Mouse (Mus musculus) forebrain, embryonic 15.5 days (tissue): Measurements from ENCODE around the gene Carhsp1. TPM values are rescaled to one million over a fixed set of nuclear protein-coding genes. Genes with fewer than 3 reads are reported as not detected.
A peak's percentile ranks its signal among the peaks of the same experiment; 100 is the strongest.

Experiments used
- ATAC-seq: fragments of 200-750 bp; cut with Nextera tagmentation; replicated peaks from 2 replicates; pipeline ENCODE4 v1.8.0; 2017; ENCODE audit warnings: mild to moderate bottlenecking, moderate TSS enrichment, moderate library complexity
- H3K27ac ChIP-seq: fragments of 300-500 bp; sonication (generic); replicated peaks from 2 replicates; pipeline ENCODE4 v1.5.1; 2015; ENCODE audit warnings: mild to moderate bottlenecking, inconsistent platforms
- H3K27me3 ChIP-seq: fragments of 300-500 bp; sonication (generic); 2 replicates; pipeline ENCODE4 v1.6.1; 2015; ENCODE audit warnings: inconsistent platforms
- H3K36me3 ChIP-seq: fragments of 300-500 bp; sonication (generic); 2 replicates; pipeline ENCODE4 v1.6.1; 2015; ENCODE audit warnings: mild to moderate bottlenecking, inconsistent platforms
- H3K4me1 ChIP-seq: fragments of 300-500 bp; sonication (generic); 2 replicates; pipeline ENCODE4 v1.6.1; 2015; ENCODE audit warnings: inconsistent platforms
- H3K4me2 ChIP-seq: fragments of 300-500 bp; sonication (generic); replicated peaks from 2 replicates; pipeline ENCODE4 v1.6.1; 2015; ENCODE audit warnings: mild to moderate bottlenecking, inconsistent platforms
- H3K4me3 ChIP-seq: fragments of 300-500 bp; sonication (generic); 2 replicates; pipeline ENCODE4 v1.5.1; 2015; ENCODE audit warnings: mild to moderate bottlenecking, inconsistent platforms
- H3K9ac ChIP-seq: fragments of 300-500 bp; sonication (generic); replicated peaks from 2 replicates; pipeline ENCODE4 v1.6.1; 2015; ENCODE audit warnings: mild to moderate bottlenecking, inconsistent platforms
- H3K9me3 ChIP-seq: fragments of 300-500 bp; sonication (generic); 2 replicates; pipeline ENCODE4 v1.6.1; 2016; ENCODE audit warnings: inconsistent platforms
- WGBS: fragments of 180-500 bp; shearing (Covaris S2); methylation state at CpG from one replicate; pipeline ENCODE4 v1.1.7; 2015; ENCODE audit warnings: mixed read lengths; 5-methylcytosine and 5-hydroxymethylcytosine counted together
- polyA plus RNA-seq: library from polyadenylated mRNA; unstranded; fragments of >200 nt; fragmentation: Nextera tagmentation; extraction: Ambion mirVana; gene quantifications from 2 replicates; pipeline ENCODE4 v1.2.1, GENCODE M21; 2015

The Carhsp1 gene
- polyA plus RNA-seq, 1 experiment from 2014 or later, result 199 TPM

GRCm38 (mm10) chr16:8673343-8673742, 1.4 kb upstream of the Carhsp1 start:
- Histone ChIP-seq H3K27me3 (0 out of 2 replicates have a peak, but pooled peaks cover 8% of the 10 kb centered on the region), H3K9ac (no peak overlapping the region), H3K36me3 (no peaks in the 10 kb centered on the region), H3K4me3 (no peak overlapping the region), H3K4me1 (peaks cover 26% of the 10 kb centered on the region), H3K27ac (no peak overlapping the region), H3K4me2 (no peak overlapping the region), H3K9me3 (no peaks in the 10 kb centered on the region)
- ATAC-seq, result no peak
- WGBS, result 63% methylated on average over 6 of the region's 6 CpGs

GRCm38 (mm10) chr16:8672811-8673210, 856 bp upstream of the Carhsp1 start:
- Histone ChIP-seq H3K4me1 (peaks cover 32% of the 10 kb centered on the region), H3K4me2 (peak overlapping the region; percentile 69), H3K4me3 (peak overlapping the region; percentile 75; the same call in 1 of the 2 replicates), H3K27ac (no peak overlapping the region), H3K9ac (no peak overlapping the region), H3K9me3 (no peaks in the 10 kb centered on the region), H3K27me3 (0 out of 2 replicates have a peak, but pooled peaks cover 8% of the 10 kb centered on the region), H3K36me3 (no peaks in the 10 kb centered on the region)
- ATAC-seq, result no peak

- Histone ChIP-seq H3K4me1 (peaks cover 36% of the 10 kb centered on the region), H3K9me3 (no peaks in the 10 kb centered on the region), H3K4me2 (peak overlapping the region; percentile 69), H3K9ac (peak overlapping the region; percentile 53), H3K4me3 (peak overlapping the region; percentile 75), H3K36me3 (no peaks in the 10 kb centered on the region), H3K27me3 (0 out of 2 replicates have a peak, but pooled peaks cover 8% of the 10 kb centered on the region), H3K27ac (peak overlapping the region; percentile 72)
- ATAC-seq, result no peak
- under 1% methylated on average over 18 of the region's 18 CpGs for WGBS
These were observed 364 bp upstream of the Carhsp1 start for GRCm38 (mm10) chr16:8672350-8672687.

- WGBS, result 4% methylated on average over 12 of the region's 15 CpGs
- Histone ChIP-seq H3K4me1 (peaks cover 50% of the 10 kb centered on the region), H3K9me3 (no peaks in the 10 kb centered on the region), H3K27ac (peak overlapping the region; percentile 72), H3K4me3 (peak overlapping the region; percentile 75), H3K9ac (peak overlapping the region; percentile 53), H3K27me3 (0 out of 2 replicates have a peak, but pooled peaks cover 8% of the 10 kb centered on the region), H3K4me2 (peak overlapping the region; percentile 69), H3K36me3 (no peaks in the 10 kb centered on the region)
- peak; percentile 36 for ATAC-seq
These were observed 1.6 kb downstream of the Carhsp1 start for GRCm38 (mm10) chr16:8670041-8671035.

GRCm38 (mm10) chr16:8669432-8669831, 2.5 kb downstream of the Carhsp1 start:
- WGBS, result 46% methylated on average over 5 of the region's 5 CpGs
- Histone ChIP-seq H3K36me3 (no peaks in the 10 kb centered on the region), H3K27me3 (0 out of 2 replicates have a peak, but pooled peaks cover 8% of the 10 kb centered on the region), H3K9ac (peak overlapping the region; percentile 53), H3K9me3 (no peaks in the 10 kb centered on the region), H3K4me2 (peak overlapping the region; percentile 69), H3K4me1 (peaks cover 55% of the 10 kb centered on the region), H3K4me3 (peak overlapping the region; percentile 75), H3K27ac (peak overlapping the region; percentile 47; the same call in 1 of the 2 replicates)
- ATAC-seq, result no peak

GRCm38 (mm10) chr16:8668386-8668785, 3.6 kb downstream of the Carhsp1 start:
- Histone ChIP-seq H3K9ac (no peak overlapping the region), H3K4me1 (peaks cover 57% of the 10 kb centered on the region), H3K27me3 (0 out of 2 replicates have a peak, but pooled peaks cover 7% of the 10 kb centered on the region), H3K4me3 (no peak overlapping the region), H3K36me3 (no peaks in the 10 kb centered on the region), H3K9me3 (no peaks in the 10 kb centered on the region), H3K27ac (no peak overlapping the region), H3K4me2 (no peak overlapping the region)
- ATAC-seq, result no peak
- WGBS, result 72% methylated on average over 2 of the region's 2 CpGs

- no peak for ATAC-seq
- Histone ChIP-seq H3K4me1 (peaks cover 57% of the 10 kb centered on the region), H3K27ac (no peak overlapping the region), H3K9ac (no peak overlapping the region), H3K27me3 (0 out of 2 replicates have a peak, but pooled peaks cover 1% of the 10 kb centered on the region), H3K4me2 (no peak overlapping the region), H3K36me3 (peaks cover 4% of the 10 kb centered on the region; the same call in 1 of the 2 replicates), H3K9me3 (no peaks in the 10 kb centered on the region), H3K4me3 (no peak overlapping the region)
- 76% methylated on average over 4 of the region's 4 CpGs for WGBS
These were observed 4.1 kb downstream of the Carhsp1 start for GRCm38 (mm10) chr16:8667814-8668213.

- H3K4me1 ChIP-seq, result peaks cover 57% of the 10 kb centered on the region
These were observed 4.7 kb downstream of the Carhsp1 start for GRCm38 (mm10) chr16:8667261-8667660.

GRCm38 (mm10) chr16:8666452-8666851, 5.5 kb downstream of the Carhsp1 start:
- Histone ChIP-seq H3K27ac (no peak overlapping the region), H3K36me3 (peaks cover 16% of the 10 kb centered on the region; the same call in 1 of the 2 replicates), H3K4me1 (peaks cover 57% of the 10 kb centered on the region), H3K4me2 (no peak overlapping the region), H3K4me3 (no peak overlapping the region), H3K9ac (no peak overlapping the region), H3K27me3 (no peaks in the 10 kb centered on the region), H3K9me3 (no peaks in the 10 kb centered on the region)
- 69% methylated on average over 2 of the region's 2 CpGs for WGBS
- ATAC-seq, result no peak

More at GRCm38 (mm10) chr16:8667261-8667660, 4.7 kb downstream of the Carhsp1 start:
- H3K4me3 ChIP-seq, result no peak overlapping the region
- H3K9me3 ChIP-seq, result no peaks in the 10 kb centered on the region
- H3K27me3 ChIP-seq, result no peaks in the 10 kb centered on the region
- 90% methylated on average over 7 of the region's 7 CpGs for WGBS
- no peak overlapping the region for H3K4me2 ChIP-seq
- no peak overlapping the region for H3K27ac ChIP-seq
- no peak overlapping the region for H3K9ac ChIP-seq
- peaks cover 9% of the 10 kb centered on the region; the same call in 1 of the 2 replicates for H3K36me3 ChIP-seq
- no peak for ATAC-seq

GRCm38 (mm10) chr16:8665367-8665766, 6.6 kb downstream of the Carhsp1 start:
- WGBS, result 84% methylated on average over 5 of the region's 5 CpGs
- no peak overlapping the region for H3K4me3 ChIP-seq
- no peaks in the 10 kb centered on the region for H3K27me3 ChIP-seq
- H3K9ac ChIP-seq, result no peak overlapping the region
- H3K4me1 ChIP-seq, result peaks cover 51% of the 10 kb centered on the region
- ATAC-seq, result no peak
- no peak overlapping the region for H3K27ac ChIP-seq
- no peak overlapping the region for H3K4me2 ChIP-seq
- peaks cover 23% of the 10 kb centered on the region for H3K36me3 ChIP-seq
- no peaks in the 10 kb centered on the region for H3K9me3 ChIP-seq

- no peak for ATAC-seq
These were observed 8.1 kb downstream of the Carhsp1 start for GRCm38 (mm10) chr16:8663606-8664539.

More at GRCm38 (mm10) chr16:8663606-8664539, 8.1 kb downstream of the Carhsp1 start:
- no peak overlapping the region for H3K4me2 ChIP-seq
- no peak overlapping the region for H3K27ac ChIP-seq
- H3K9ac ChIP-seq, result no peak overlapping the region
- peaks cover 34% of the 10 kb centered on the region for H3K36me3 ChIP-seq
- H3K4me1 ChIP-seq, result peaks cover 36% of the 10 kb centered on the region
- no peak overlapping the region for H3K4me3 ChIP-seq
- WGBS, result 84% methylated on average over 24 of the region's 24 CpGs
- no peaks in the 10 kb centered on the region for H3K9me3 ChIP-seq
- H3K27me3 ChIP-seq, result no peaks in the 10 kb centered on the region
